Mouse (Mus musculus) embryo, embryonic 10.5 days (tissue): ENCODE measurements around the gene Bcas1.

Experiments used
- DNase-seq: peaks from one replicate; pipeline ENCODE4 v3.0.0-alpha.2; 2015; ENCODE audit warnings: low spot score

The Bcas1 gene

DNA sequence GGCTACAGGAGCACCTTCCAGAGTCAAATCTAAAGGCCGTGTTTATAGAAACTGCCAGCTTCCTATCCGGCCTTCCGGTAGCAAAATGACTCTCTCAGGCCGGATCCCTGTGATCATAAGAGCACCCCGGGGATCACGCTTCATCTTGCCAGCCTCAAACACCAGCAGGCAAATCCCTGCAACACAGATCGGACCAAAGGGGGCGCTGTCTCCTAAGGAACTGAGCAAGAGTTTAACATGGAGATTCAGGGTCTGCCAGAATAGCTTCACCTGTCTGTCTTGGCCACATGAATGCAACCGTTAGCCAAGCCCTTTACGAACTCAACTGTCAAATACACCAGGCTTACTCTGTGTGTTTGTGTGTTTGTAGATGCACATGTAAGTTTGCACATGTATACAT, 8.9 kb downstream of the Bcas1 start:
- DNase-seq, result peak; percentile 66

DNA sequence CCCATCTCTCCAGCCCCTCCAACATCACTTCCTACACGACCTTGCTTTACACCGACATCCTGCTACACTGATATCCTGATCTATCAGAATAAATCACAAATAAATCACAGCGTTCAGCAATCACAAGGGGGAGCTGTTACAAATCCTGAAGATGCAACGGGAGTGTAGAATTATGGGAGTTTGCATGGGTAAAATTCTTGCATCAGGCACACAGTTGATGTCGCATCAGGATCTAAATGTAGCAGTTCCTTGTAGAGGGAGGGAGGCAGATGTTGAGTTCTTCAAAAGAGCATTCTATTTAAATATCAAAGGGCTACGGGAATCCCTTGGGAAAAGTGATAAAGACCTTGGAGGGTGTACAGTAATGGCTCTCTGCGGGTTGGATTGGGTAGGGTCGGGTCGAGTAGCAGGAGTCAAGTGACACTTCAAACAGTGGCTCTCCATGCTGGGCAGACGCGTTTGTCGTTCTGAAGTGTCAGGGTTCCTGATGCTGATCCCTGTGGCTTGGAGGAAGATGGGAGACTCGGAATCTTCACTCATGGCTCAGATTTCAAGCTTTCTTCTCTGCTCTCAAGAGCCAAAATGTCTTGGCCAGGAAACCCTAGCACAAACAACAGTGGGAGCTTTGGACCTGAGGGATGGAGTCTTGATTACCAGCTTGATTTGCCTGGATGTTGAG, 16.0 kb downstream of the Bcas1 start:
- peak; percentile 63 for DNase-seq

DNA sequence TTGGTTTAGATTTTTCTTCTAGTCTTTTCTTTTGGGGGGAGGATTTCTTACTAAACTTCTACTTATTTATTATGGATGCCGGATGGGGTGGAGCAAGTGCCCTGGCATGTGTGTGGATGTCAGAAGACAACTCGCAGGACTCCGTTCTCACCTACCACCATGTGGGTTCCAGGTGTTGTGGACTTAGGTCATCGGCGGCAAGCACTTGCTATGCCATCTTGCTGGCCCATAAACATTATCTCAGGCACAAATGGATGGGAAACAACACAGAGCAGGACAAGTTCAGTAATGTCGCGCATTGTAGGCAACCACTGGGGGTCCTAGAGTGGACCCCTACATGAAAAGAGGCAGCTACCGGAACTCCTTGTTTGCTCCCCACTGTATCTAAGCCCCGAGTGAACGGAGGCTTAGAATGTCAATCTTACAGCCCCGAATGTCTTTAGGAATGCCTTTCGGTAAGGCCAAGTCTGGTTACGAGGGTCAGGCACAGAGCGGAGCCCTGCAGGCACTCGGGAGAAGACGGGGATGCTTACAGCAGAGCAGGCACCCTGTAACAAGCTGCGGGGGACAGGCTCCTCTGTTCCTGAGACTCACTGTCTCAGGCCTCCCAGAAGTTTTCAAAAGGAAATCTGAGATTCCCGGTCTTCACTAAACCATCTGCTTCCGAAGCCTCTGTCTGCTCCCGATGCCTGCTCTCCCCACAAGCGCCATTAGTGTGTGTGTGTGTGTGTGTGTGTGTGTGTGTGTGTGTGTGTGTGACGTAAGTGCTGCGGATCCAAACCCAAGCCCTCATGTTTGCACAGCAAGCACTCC, 16.8 kb downstream of the Bcas1 start:
- peak; percentile 28 for DNase-seq

DNA sequence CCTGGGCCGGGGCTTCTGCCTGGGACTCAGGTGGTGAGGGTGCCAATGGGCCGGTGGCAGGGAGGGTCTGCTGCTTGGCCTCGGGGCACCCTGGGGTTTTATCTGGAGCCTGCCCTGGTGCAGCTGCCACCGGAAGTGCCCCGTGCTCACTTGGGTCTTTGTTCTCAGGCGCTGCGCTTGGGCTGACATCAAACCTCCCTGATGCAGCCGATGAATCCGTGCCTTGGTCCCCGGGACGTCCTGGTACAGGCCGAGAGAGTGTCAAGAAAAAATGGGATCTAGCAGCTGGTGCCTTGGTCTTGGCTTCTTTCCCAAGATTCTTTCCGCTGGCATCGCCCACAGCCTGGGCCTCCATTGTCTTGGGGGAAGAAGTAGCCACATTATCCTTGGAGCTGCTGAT, 21.2 kb downstream of the Bcas1 start:
- DNase-seq, result no peak

DNA sequence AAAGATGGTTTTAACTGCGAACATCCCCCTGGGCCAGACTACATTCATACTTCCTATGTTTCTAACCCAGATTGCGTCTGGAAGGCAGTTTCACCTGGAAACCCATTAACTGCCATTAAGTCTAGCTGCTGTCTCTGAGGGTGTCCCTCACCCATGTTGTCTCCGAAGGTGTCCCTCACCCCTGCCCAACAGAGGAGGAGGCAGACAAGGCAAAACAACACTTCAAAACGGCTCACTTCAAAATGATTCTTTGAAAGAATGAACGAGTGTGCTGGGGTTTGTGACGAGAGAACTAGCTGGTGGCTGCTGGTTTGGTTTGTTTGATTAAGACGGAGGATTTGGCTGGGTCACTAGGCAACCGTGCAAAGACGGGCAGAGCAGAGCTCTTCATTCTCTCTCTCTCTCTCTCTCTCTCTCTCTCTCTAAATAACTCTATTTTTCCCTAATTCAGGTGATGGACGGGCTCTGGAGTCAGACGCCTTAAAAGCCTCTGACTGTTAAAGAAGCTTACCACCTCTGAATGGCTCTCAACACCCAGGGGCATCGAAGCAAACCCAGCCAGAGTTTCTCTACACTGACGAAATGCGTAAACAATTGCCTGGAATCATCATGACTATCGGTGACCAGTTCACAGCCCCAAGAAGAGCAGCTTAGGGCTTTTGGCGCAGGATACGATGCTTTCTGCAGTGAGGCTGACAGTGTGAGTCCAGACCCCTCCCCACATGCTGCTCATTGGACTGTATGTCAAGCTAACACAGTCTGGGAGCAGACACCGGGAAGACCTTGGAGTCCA, 22.7 kb downstream of the Bcas1 start:
- DNase-seq, result peak; percentile 63

DNA sequence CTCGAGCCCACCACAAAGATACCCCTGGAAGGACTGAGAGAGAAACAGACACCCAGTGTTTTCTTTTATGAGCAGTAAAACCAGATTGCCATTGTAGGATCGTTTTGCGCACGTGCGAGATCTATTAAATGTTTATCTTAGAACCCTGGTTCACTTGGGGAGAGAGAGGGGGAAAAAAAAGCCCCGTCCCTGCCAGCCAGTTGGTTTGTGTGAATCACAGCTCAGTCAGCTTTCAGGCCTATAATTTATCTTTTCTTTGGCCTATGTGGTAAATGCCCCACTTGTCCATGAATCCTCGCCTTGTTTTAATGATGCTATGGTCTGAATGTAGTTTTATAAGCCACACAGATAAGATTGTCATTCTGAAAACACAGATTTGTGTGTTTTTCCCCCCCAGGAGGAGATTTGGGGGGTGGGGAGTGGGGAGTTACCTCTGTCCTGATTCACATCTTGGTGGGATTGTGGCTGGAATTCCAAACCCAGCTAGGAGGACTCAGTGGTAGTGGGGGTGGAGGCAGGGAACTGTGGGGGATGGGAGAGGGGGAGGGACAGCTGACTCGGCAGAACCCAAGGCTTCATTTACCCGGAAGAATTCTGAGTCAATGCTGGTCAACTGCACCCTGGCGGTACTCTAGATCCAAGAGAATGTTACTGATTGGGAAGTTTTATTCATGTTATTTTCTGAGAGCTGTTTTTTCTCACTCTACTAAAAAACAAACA, 23.8 kb downstream of the Bcas1 start:
- DNase-seq, result peak; percentile 46

DNA sequence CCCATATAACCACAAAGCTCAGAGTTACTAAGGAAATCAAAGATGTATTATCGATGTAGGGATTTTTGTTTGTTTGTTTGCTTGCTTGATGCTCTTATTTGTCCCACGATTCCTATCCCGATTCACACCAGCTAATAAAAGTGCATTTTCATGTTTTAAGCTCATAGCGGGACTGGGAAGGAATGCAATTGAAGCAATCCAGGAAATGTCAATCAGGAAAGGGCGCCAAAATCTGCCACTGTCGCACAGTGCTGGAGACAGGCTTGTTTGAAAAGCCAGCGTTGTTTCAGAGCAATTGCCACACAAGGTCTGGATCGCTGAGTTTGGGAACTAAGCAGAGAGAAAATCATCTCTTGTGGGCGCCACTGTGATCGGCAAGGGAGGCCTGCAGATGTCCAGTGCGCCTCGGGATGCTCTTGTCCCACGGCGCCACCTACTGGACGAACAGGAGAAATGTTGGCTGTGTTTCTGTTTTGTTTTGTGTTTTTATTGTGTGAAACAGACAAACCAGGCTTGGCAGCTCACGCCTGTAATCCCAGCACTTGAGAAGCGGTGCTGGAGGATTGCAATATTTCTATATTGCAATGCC, 26.3 kb downstream of the Bcas1 start:
- peak; percentile 91 for DNase-seq

DNA sequence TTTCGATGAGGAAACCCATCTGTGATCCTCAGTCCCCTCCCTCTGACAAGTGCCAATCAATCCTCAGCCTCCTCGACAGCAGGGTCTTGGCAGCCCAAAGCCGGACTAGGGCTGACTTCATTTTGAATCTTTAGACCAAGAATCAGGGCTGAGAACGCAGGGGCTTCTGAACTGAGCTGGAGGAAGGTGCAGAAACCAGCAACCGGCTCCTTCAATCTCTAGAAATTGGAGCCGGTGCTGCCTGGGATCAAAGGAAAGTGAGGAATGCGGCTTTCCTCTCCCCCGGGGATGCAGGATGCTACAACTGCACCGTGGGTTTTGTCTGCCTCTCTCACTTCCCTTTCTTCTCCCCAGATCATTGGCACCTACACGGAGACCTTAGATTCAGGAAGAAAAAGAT, 27.0 kb downstream of the Bcas1 start:
- DNase-seq, result peak; percentile 67

DNA sequence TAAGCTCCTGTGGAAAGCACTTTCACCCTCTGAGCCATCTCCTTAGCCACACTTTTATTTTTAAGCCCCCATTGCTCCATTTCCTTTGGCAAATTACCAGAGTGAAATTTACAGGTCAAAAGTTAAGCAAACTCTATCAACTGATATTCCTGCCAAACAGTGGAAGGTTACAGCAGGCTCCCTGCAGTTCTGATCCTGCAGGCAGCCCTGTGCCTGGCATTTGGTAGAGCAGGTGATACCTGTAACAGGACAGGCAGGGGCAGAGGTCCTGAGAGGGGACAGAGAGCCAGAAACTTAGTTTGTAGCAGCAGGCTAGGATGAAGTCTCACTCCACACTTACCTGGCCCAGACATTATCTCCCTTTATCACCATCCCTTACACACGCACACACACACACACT, 35.7 kb downstream of the Bcas1 start:
- no peak for DNase-seq

DNA sequence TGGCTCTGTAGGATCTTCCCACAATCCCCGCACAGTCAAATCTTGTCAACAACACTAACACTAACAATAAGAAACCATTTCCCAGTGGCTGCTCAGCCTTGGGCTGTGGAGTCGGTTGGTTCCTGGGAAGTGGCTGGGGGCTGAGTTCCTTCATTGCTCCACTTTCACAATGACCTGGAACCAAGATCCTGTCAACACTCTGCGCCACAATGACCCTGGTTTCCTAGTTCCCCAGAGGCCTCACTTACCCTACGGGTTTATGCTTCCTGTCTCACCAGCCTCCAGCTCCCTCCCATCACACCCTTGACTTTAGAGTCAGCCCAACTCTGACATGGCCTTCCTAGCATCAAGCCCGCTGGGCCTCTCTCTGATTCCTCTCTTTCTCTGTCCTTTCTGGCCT, 39.3 kb downstream of the Bcas1 start:
- DNase-seq, result no peak

DNA sequence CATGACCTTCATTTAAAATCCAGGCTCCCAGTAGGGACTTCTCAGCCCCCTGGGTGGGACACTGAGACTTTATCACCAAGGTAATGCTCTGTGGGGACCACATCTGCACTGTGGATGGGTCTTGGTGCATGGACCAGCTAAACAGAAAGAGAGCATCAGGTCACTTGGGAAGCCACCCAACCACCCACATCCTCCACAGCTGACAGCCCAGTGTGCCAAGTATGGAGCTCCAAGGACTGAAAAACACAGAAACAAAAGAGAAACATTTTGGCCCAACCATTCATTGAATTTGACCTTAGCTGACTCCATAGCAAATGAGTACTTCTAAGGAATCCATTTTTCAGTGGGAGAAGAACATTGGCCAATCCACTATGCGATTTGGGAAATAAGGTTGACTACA, 42.1 kb downstream of the Bcas1 start:
- no peak for DNase-seq

DNA sequence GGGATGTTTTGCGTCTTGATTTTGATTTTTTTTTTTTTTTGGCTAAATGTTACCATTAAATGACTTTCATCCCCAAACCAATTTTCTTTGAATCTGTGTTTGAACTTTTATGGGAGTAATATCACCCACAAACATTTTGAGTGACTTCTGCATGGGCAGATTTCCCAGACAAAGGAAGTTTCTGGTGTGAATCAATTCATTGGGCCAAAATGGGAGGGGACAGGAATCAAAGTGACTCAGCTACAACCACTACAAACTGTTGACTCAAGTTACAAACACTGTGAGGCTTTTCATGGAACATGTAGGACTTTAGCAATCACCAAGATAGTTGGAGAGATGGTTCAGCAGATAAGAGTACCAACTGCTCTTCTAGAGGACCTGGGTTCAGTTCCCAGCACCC, 42.9 kb downstream of the Bcas1 start:
- no peak for DNase-seq

DNA sequence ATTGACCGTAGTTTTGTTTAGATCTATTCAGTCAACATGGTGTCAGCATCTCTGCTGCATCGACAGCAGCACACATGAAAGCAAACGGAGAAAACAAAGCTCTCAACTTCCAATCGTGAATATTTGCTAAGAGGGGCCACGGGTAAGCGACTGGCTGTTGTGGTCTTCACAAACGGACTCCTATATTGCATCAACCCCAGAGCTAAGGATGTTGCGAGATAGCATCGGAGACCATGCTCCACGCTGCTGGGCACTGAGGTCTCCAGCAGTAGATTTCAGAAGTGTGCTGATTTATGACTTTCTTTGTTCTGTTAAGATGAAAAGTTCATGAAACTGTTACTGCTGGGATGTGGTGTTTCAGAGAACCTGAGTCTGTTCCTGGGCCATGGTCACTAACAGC, 54.3 kb downstream of the Bcas1 start:
- no peak for DNase-seq

DNA sequence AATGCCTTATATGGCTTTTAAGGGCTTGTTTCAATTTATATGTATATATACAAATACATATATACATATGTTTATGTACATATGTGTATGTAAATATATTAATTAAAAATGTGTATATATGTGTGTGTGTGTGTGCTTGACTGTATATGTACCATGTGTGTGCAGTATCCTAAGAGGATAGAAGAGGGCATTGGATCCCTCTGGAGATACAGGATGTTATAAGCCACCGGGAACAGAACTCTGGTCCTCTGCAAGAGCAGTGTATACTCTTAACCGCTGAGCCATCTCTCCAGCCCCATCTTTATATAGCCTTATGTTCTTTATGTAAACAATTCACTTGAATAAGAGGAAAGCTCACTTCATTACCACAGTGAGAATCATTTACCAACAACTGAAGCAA, 62.0 kb downstream of the Bcas1 start:
- DNase-seq, result no peak

DNA sequence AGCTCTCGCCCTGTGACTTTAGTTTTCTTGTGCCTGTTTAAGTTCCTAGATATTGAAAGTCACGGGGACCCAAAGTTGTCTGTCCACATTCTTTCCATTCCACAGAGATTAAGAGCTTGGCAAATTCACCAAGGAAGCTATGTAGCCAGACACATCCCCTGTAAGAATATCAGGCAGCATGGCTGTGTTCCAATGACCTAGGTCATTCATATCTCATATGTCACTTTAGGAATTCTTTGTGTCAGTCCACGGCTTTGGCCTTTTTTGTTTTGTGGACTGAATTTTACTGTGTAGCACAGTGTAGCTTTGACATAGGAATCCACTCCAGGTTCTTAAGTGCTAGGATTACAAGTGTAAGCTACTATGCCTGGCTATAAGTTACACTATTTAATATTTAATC, 62.4 kb downstream of the Bcas1 start:
- DNase-seq, result no peak

DNA sequence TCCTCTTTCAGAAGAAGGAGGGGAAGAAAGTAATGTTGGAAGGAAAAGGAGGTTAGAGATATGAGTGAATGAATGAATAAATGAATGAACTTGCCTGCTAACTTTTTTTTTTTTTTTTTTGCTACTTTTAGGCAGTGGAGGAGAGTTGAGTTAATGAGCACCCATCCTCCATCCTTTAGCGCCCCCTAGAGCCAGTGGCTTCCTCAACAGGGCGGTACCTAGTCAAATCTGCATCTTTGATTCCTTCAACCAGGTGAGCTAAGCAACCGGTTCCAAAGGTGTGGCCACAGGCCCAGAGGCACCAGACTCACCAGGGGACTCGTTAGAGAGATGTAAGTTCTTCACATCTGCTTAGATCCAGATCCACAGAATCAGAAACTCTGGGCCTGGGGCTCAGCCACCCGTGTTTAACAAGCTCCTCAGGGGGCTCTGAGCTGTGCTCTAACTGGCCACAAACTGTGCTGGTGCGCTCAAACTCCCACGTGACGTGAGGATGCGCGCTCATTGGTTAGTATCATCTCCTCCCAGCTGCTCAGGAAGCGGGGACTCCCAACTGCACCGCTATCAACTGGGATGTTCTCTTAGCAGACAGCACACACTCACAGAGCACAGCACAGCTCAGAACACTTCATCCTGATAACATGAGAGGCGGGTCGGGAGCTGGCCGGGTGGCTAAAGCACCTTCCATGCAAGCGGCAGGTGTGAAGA, 70.8 kb downstream of the Bcas1 start:
- no peak for DNase-seq

DNA sequence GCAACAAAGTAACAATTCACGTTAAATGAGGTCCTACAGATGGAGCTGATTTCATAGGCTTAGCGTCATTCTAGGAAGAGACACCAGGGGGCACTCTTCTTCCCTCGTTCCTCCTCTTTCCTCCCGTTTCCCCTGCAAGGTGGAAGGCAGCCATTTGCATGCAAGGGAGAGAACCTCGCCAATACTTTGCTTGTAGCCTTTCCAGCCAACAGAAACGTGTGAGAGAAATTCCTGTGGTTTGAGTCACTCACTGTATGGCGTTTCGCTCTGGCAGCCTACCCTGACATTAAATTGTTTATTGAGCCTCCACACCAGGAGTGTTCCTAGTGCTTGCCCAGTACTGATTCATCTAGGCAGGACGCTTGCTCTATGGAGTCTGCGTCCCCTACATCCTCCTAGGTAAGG, 72.7 kb downstream of the Bcas1 start:
- peak; percentile 92 for DNase-seq

DNA sequence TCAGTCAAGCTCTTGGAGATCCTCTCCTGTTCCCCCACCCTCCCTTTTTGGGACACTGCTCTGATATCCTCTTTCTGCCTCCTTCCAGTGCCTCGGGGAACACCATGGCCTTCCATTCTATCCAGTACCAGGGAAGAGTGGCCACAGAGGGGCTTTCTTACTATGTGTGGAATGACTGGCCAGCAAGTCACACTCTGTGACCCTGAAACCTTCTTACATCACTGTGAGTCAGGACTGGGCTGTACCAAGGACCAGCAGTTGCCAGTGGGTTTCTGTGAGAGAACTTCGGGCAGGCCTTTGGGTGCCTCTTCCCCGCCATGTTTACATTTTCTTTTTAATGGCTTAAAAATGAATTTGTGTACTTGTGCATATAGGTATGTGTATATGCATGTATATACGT, 75.4 kb downstream of the Bcas1 start:
- DNase-seq, result no peak

DNA sequence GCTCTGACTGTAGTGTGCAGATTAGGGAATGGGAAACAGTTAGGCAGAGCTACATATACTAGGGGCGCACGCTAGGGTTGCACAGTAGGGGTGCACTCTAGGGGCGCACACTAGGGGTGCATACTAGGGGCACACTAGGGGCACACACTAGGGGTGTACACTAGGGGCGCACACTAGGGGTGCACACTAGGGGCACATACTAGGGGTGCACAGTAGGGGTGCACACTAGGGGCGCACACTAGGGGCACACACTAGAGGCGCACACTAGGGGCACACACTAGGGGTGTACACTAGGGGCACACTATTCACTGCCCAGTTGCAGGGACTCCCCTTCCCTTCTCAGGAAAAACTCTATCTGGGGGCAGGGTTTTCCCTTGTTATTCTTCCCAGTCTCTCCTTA, 75.8 kb downstream of the Bcas1 start:
- DNase-seq, result no peak

DNA sequence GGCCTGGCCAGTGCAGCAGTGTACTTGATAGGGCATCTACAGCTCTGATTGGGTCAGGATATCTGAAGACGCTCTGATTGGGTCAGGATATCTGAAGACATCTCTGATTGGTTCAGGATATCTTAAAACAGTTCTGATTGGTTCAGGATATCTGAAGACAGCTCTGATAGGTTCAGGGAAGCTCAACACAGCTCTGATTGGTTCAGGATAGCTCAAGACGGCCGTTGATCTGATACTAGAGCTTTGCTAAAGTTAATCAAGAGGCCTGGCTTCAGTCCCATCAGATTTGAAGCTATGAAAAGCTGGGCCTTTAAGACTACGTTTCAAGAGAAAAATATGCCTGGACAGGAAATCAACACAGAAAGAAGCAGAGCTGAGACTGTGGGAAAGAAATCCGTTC, 77.9 kb downstream of the Bcas1 start:
- no peak for DNase-seq

DNA sequence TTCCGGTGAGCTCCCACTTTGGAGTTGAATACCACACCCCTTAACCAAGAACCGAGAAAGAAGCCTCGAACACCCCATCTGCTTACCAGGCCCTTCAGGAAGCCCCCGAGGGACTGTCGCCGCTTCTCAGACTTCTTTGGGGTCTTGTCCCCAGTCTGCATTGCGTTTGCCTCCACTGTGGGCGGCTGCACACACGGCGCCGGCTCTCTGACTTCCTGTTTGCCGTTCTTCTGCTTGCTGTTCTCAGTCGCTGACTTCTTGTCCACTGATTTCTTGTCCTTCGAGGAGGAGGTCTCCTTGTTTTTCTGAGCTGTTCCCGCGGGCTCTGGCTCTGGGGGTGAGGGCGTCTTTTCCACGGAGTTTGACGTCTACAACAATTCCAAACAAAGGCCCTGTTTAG, 78.5 kb downstream of the Bcas1 start:
- no peak for DNase-seq
